Mouse (Mus musculus): ENCODE data around the gene Zdhhc13.

DNA sequence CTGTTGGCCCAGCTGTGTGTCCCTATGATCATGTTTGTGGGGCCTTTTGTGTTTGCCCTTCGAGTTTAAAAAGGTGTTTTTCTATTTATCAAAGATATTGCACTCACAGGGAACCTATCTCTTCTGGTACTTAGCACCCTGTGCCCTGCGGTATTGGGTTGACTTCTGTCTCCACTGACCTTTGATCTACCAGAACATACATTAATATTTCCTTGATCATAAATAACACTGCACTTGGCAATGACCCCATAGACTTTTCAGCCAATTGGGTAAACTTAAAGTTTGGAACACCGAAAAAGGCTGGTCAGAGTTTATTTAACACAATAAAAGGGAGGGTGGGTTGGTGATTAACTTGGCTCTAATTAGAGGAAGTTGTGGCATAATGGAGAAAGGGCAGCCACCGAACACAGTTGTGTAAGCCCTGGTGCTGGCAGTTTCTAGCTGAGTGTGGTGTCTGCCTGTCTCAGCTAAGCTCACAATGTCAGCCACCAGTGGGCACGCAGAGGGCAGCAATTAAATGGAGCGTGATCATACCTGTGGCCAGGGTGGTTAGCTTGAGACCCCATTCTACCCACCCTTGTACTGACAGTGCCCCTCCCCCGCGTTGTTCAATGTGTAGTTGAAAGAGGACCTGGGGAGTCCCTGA, 38.5 kb upstream of the Zdhhc13 start:
- no peak for TF ChIP-seq POLR2A (IDR thresholded peaks at IDR 0.05; ENCODE audit: borderline replicate concordance, extremely low read depth, low read depth, low read length)
- TF ChIP-seq CTCF (IDR thresholded peaks at IDR 0.05; ENCODE audit: insufficient read depth, low read length) = no peak
